Mouse (Mus musculus) neural tube, embryonic 13.5 days (tissue): Measurements from ENCODE around the gene Syce3. TPM values are rescaled to one million over a fixed set of nuclear protein-coding genes. Genes with fewer than 3 reads are reported as not detected.

Experiments used
- ATAC-seq: fragments of 200-750 bp; cut with Nextera tagmentation; 2 replicates; pipeline ENCODE4 v1.8.0; 2017; ENCODE audit warnings: low read depth, mild to moderate bottlenecking, moderate TSS enrichment, moderate library complexity
- H3K27ac ChIP-seq: fragments of 300-500 bp; sonication (generic); replicated peaks from 2 replicates; pipeline ENCODE4 v1.5.1; 2015; ENCODE audit warnings: moderate library complexity, mild to moderate bottlenecking, inconsistent platforms
- H3K27me3 ChIP-seq: fragments of 300-500 bp; sonication (generic); 2 replicates; pipeline ENCODE4 v1.6.1; 2015; ENCODE audit warnings: mild to moderate bottlenecking, inconsistent platforms
- H3K36me3 ChIP-seq: fragments of 300-500 bp; sonication (generic); 2 replicates; pipeline ENCODE4 v1.6.1; 2015; ENCODE audit warnings: mild to moderate bottlenecking, inconsistent platforms
- H3K4me1 ChIP-seq: fragments of 300-500 bp; sonication (generic); replicated peaks from 2 replicates; pipeline ENCODE4 v1.6.1; 2015; ENCODE audit warnings: inconsistent platforms
- H3K4me2 ChIP-seq: fragments of 300-500 bp; sonication (generic); 2 replicates; pipeline ENCODE4 v1.6.1; 2015; ENCODE audit warnings: inconsistent platforms, mild to moderate bottlenecking, moderate library complexity
- H3K4me3 ChIP-seq: fragments of 300-500 bp; sonication (generic); 2 replicates; pipeline ENCODE4 v1.5.1; 2015; ENCODE audit warnings: mild to moderate bottlenecking, inconsistent platforms
- H3K9ac ChIP-seq: fragments of 300-500 bp; sonication (generic); 2 replicates; pipeline ENCODE4 v1.6.1; 2015; ENCODE audit warnings: moderate library complexity, mild to moderate bottlenecking, inconsistent platforms
- H3K9me3 ChIP-seq: fragments of 300-500 bp; sonication (generic); 2 replicates; pipeline ENCODE4 v1.6.1; 2016; ENCODE audit warnings: inconsistent platforms
- WGBS: fragments of 180-500 bp; shearing (Covaris S2); methylation state at CpG from one replicate; pipeline ENCODE4 v1.1.7; 2015; 5-methylcytosine and 5-hydroxymethylcytosine counted together
- polyA plus RNA-seq: library from polyadenylated mRNA; unstranded; fragments of >200 nt; fragmentation: Nextera tagmentation; extraction: Ambion mirVana; gene quantifications from 2 replicates; pipeline ENCODE4 v1.2.1, GENCODE M21; 2015

Syce3 gene
- polyA plus RNA-seq, 1 experiment from 2014 or later = not detected

- H3K27ac ChIP-seq = no peak overlapping the region
- no peak overlapping the region for H3K4me3 ChIP-seq
- H3K4me1 ChIP-seq = no peaks in the 10 kb centered on the region
- no peak for ATAC-seq
- H3K4me2 ChIP-seq = no peak overlapping the region
- H3K9me3 ChIP-seq = peaks cover 16% of the 10 kb centered on the region; the same call in 1 of the 2 replicates
- WGBS = 84% methylated on average over 10 of the region's 10 CpGs
- no peaks in the 10 kb centered on the region for H3K36me3 ChIP-seq
- no peak overlapping the region for H3K9ac ChIP-seq
- no peaks in the 10 kb centered on the region for H3K27me3 ChIP-seq
Observed at GRCm38 (mm10) chr15:89404831-89405623, 5.3 kb downstream of the Syce3 start.

GRCm38 (mm10) chr15:89402471-89402870, 7.8 kb downstream of the Syce3 start:
- no peak overlapping the region for H3K4me2 ChIP-seq
- no peak overlapping the region for H3K27ac ChIP-seq
- H3K9ac ChIP-seq = no peak overlapping the region
- H3K9me3 ChIP-seq = peaks cover 7% of the 10 kb centered on the region; the same call in 1 of the 2 replicates
- 90% methylated on average over 1 of the region's 1 CpGs for WGBS
- H3K36me3 ChIP-seq = no peaks in the 10 kb centered on the region
- H3K4me3 ChIP-seq = no peak overlapping the region
- ATAC-seq = no peak
- no peaks in the 10 kb centered on the region for H3K27me3 ChIP-seq
- no peaks in the 10 kb centered on the region for H3K4me1 ChIP-seq

GRCm38 (mm10) chr15:89399716-89400115, 10.6 kb downstream of the Syce3 start:
- no peaks in the 10 kb centered on the region for H3K27me3 ChIP-seq
- no peak overlapping the region for H3K27ac ChIP-seq
- ATAC-seq = no peak
- no peaks in the 10 kb centered on the region for H3K4me1 ChIP-seq
- no peak overlapping the region for H3K4me3 ChIP-seq
- H3K36me3 ChIP-seq = no peaks in the 10 kb centered on the region
- H3K9ac ChIP-seq = no peak overlapping the region
- WGBS = 82% methylated on average over 1 of the region's 1 CpGs
- H3K9me3 ChIP-seq = no peaks in the 10 kb centered on the region
- no peak overlapping the region for H3K4me2 ChIP-seq

- no peak for ATAC-seq
- Histone ChIP-seq H3K27me3 (no peaks in the 10 kb centered on the region), H3K9ac (no peak overlapping the region), H3K4me1 (no peaks in the 10 kb centered on the region), H3K4me3 (no peak overlapping the region), H3K4me2 (no peak overlapping the region), H3K36me3 (no peaks in the 10 kb centered on the region), H3K9me3 (no peaks in the 10 kb centered on the region), H3K27ac (no peak overlapping the region)
- 76% methylated on average over 2 of the region's 2 CpGs for WGBS
Observed at GRCm38 (mm10) chr15:89398146-89398545, 12.2 kb downstream of the Syce3 start.

GRCm38 (mm10) chr15:89396883-89397282, 13.4 kb downstream of the Syce3 start:
- H3K36me3 ChIP-seq = no peaks in the 10 kb centered on the region
- no peak overlapping the region for H3K4me2 ChIP-seq
- WGBS = 87% methylated on average over 4 of the region's 4 CpGs
- no peak overlapping the region for H3K9ac ChIP-seq
- no peaks in the 10 kb centered on the region for H3K4me1 ChIP-seq
- H3K4me3 ChIP-seq = no peak overlapping the region
- H3K9me3 ChIP-seq = no peaks in the 10 kb centered on the region
- no peak for ATAC-seq
- H3K27me3 ChIP-seq = no peaks in the 10 kb centered on the region
- no peak overlapping the region for H3K27ac ChIP-seq

- 0 out of 2 replicates have a peak, but pooled peaks cover 2% of the 10 kb centered on the region for H3K27me3 ChIP-seq
- H3K4me3 ChIP-seq = no peak overlapping the region
- no peaks in the 10 kb centered on the region for H3K4me1 ChIP-seq
- no peak for ATAC-seq
- H3K27ac ChIP-seq = no peak overlapping the region
- 93% methylated on average over 10 of the region's 10 CpGs for WGBS
- H3K4me2 ChIP-seq = no peak overlapping the region
- no peaks in the 10 kb centered on the region for H3K9me3 ChIP-seq
- H3K36me3 ChIP-seq = no peaks in the 10 kb centered on the region
- no peak overlapping the region for H3K9ac ChIP-seq
Observed at GRCm38 (mm10) chr15:89390081-89390480, 20.2 kb downstream of the Syce3 start.

- no peak overlapping the region for H3K9ac ChIP-seq
- H3K4me3 ChIP-seq = no peak overlapping the region
- H3K9me3 ChIP-seq = no peaks in the 10 kb centered on the region
- H3K4me1 ChIP-seq = no peaks in the 10 kb centered on the region
- H3K4me2 ChIP-seq = no peak overlapping the region
- ATAC-seq = no peak
- no peaks in the 10 kb centered on the region for H3K36me3 ChIP-seq
- H3K27me3 ChIP-seq = peaks cover 10% of the 10 kb centered on the region; the same call in 1 of the 2 replicates
- H3K27ac ChIP-seq = no peak overlapping the region
- WGBS = 53% methylated on average over 12 of the region's 12 CpGs
Observed at GRCm38 (mm10) chr15:89387127-89387526, 23.2 kb downstream of the Syce3 start.

GRCm38 (mm10) chr15:89384617-89385016, 25.7 kb downstream of the Syce3 start, which contains the start of gene Klhdc7b:
Gene Klhdc7b, plus strand, starts transcription at chr15:89384917.
- H3K4me1 ChIP-seq = peaks cover under 1% of the 10 kb centered on the region; the same call in 1 of the 2 replicates
- H3K4me2 ChIP-seq = no peak within 1 kb of the TSS
- peaks cover 26% of the 10 kb centered on the region for H3K27me3 ChIP-seq
- H3K27ac ChIP-seq = no peak within 1 kb of the TSS
- no peaks in the 10 kb centered on the region for H3K36me3 ChIP-seq
- ATAC-seq = no peak
- 90% methylated on average over 7 of the region's 7 CpGs for WGBS
- H3K4me3 ChIP-seq = no peak within 1 kb of the TSS
- no peak within 1 kb of the TSS for H3K9ac ChIP-seq
- no peaks in the 10 kb centered on the region for H3K9me3 ChIP-seq

GRCm38 (mm10) chr15:89379429-89379828, 30.9 kb downstream of the Syce3 start:
- Histone ChIP-seq H3K36me3 (no peaks in the 10 kb centered on the region), H3K9ac (peak overlapping the region; percentile 52; the same call in 1 of the 2 replicates), H3K9me3 (no peaks in the 10 kb centered on the region), H3K4me3 (peak overlapping the region; percentile 36), H3K4me2 (peak overlapping the region; percentile 59), H3K27ac (no peak overlapping the region), H3K4me1 (peaks cover 25% of the 10 kb centered on the region), H3K27me3 (peaks cover 70% of the 10 kb centered on the region)
- ATAC-seq = no peak
- 6% methylated on average over 10 of the region's 10 CpGs for WGBS

- Histone ChIP-seq H3K4me1 (peaks cover 29% of the 10 kb centered on the region), H3K27ac (no peak within 1 kb of the TSS), H3K27me3 (peaks cover 70% of the 10 kb centered on the region), H3K9ac (peak within 1 kb of the TSS; percentile 52), H3K9me3 (no peaks in the 10 kb centered on the region), H3K4me2 (peak within 1 kb of the TSS; percentile 59), H3K4me3 (peak within 1 kb of the TSS; percentile 36), H3K36me3 (no peaks in the 10 kb centered on the region)
- under 1% methylated on average over 33 of the region's 33 CpGs for WGBS
- ATAC-seq = no peak
Observed at GRCm38 (mm10) chr15:89378831-89379401, 31.4 kb downstream of the Syce3 start, which contains the start of gene Odf3b. Gene Odf3b, minus strand, starts transcription at chr15:89379282.

- H3K9me3 ChIP-seq = no peaks in the 10 kb centered on the region
- H3K9ac ChIP-seq = peak overlapping the region; percentile 52
- H3K36me3 ChIP-seq = no peaks in the 10 kb centered on the region
- H3K4me2 ChIP-seq = peak overlapping the region; percentile 59
- peaks cover 69% of the 10 kb centered on the region for H3K27me3 ChIP-seq
- no peak for ATAC-seq
- H3K4me1 ChIP-seq = peaks cover 32% of the 10 kb centered on the region
- H3K4me3 ChIP-seq = peak overlapping the region; percentile 36
- WGBS = 12% methylated on average over 46 of the region's 46 CpGs
- no peak overlapping the region for H3K27ac ChIP-seq
Observed at GRCm38 (mm10) chr15:89377938-89378828, 32.1 kb downstream of the Syce3 start.

- Histone ChIP-seq H3K27me3 (peaks cover 62% of the 10 kb centered on the region), H3K9me3 (no peaks in the 10 kb centered on the region), H3K4me3 (no peak overlapping the region), H3K4me1 (peaks cover 40% of the 10 kb centered on the region), H3K36me3 (peaks cover 4% of the 10 kb centered on the region), H3K4me2 (no peak overlapping the region), H3K27ac (no peak overlapping the region), H3K9ac (no peak overlapping the region)
- 6% methylated on average over 18 of the region's 18 CpGs for WGBS
- ATAC-seq = no peak
Observed at GRCm38 (mm10) chr15:89377362-89377761, 32.9 kb downstream of the Syce3 start.
